Mouse (Mus musculus) neural tube, embryonic 11.5 days (tissue): ENCODE measurements around the gene Tmprss11a. TPM values are rescaled to one million over a fixed set of nuclear protein-coding genes. Genes with fewer than 3 reads are reported as not detected.

Experiments used
- ATAC-seq: fragments of 200-750 bp; cut with Nextera tagmentation; 2 replicates; pipeline ENCODE4 v1.8.0; 2017; ENCODE audit warnings: moderate number of reproducible peaks, mild to moderate bottlenecking, moderate TSS enrichment, moderate library complexity; ENCODE audit not compliant: insufficient read depth, low FRiP score, low TSS enrichment
- DNase-seq: peaks from one replicate; pipeline ENCODE4 v3.0.0-alpha.2; 2015; ENCODE audit warnings: low spot score
- H3K27ac ChIP-seq: fragments of 300-500 bp; sonication (generic); 2 replicates; pipeline ENCODE4 v1.5.1; 2014; ENCODE audit warnings: low read depth, mild to moderate bottlenecking, low read length
- H3K27me3 ChIP-seq: fragments of 300-500 bp; sonication (generic); 2 replicates; pipeline ENCODE4 v1.6.1; 2014; ENCODE audit warnings: mild to moderate bottlenecking, low read length, mixed read lengths; ENCODE audit not compliant: control insufficient read depth, insufficient read depth
- H3K36me3 ChIP-seq: fragments of 300-500 bp; sonication (generic); 2 replicates; pipeline ENCODE4 v1.6.1; 2014; ENCODE audit warnings: mild to moderate bottlenecking, low read length, moderate library complexity, mixed read lengths; ENCODE audit not compliant: control insufficient read depth, insufficient read depth
- H3K4me1 ChIP-seq: fragments of 300-500 bp; sonication (generic); 2 replicates; pipeline ENCODE4 v1.6.1; 2014; ENCODE audit warnings: low read length, mixed read lengths; ENCODE audit not compliant: control insufficient read depth, insufficient read depth
- H3K4me2 ChIP-seq: fragments of 300-500 bp; sonication (generic); 2 replicates; pipeline ENCODE4 v1.6.1; 2014; ENCODE audit warnings: low read depth, mild to moderate bottlenecking, moderate library complexity
- H3K4me3 ChIP-seq: fragments of 300-500 bp; sonication (generic); 2 replicates; pipeline ENCODE4 v1.5.1; 2014; ENCODE audit warnings: low read depth, low read length
- H3K9ac ChIP-seq: fragments of 300-500 bp; sonication (generic); 2 replicates; pipeline ENCODE4 v1.6.1; 2014; ENCODE audit warnings: mild to moderate bottlenecking, low read length
- H3K9me3 ChIP-seq: fragments of 300-500 bp; sonication (generic); 2 replicates; pipeline ENCODE4 v1.6.1; 2016; ENCODE audit warnings: low read length; ENCODE audit not compliant: control insufficient read depth
- WGBS: fragments of 180-500 bp; shearing (Covaris S2); extraction: QIAGEN DNeasy Blood & Tissue Kit; methylation state at CpG from one replicate; pipeline ENCODE4 v1.1.7; 2014; 5-methylcytosine and 5-hydroxymethylcytosine counted together
- polyA plus RNA-seq: library from polyadenylated mRNA; unstranded; fragments of >200 nt; fragmentation: Nextera tagmentation; extraction: Ambion mirVana; gene quantifications from 2 replicates; pipeline ENCODE4 v1.2.1, GENCODE M21; 2014

Tmprss11a gene
- polyA plus RNA-seq: not detected in 2 replicates

GRCm38 (mm10) chr5:86468890-86469289, at the start of gene Tmprss11a:
TSS of gene Tmprss11a (minus strand) at chr5:86468990.
- Histone ChIP-seq H3K4me1 (no peaks in the 10 kb centered on the region), H3K36me3 (no peaks in the 10 kb centered on the region), H3K9me3 (no peaks in the 10 kb centered on the region), H3K9ac (no peak within 1 kb of the TSS), H3K27me3 (no peaks in the 10 kb centered on the region), H3K4me2 (no peak within 1 kb of the TSS), H3K4me3 (no peak within 1 kb of the TSS), H3K27ac (no peak within 1 kb of the TSS)
- WGBS: 81% methylated on average over 4 of the region's 4 CpGs
- DNase-seq (no peak), ATAC-seq (no peak)

- H3K9me3 ChIP-seq: no peaks in the 10 kb centered on the region
- no peak for DNase-seq
- H3K4me2 ChIP-seq: no peak within 1 kb of the TSS
- 81% methylated on average over 9 of the region's 9 CpGs for WGBS
- ATAC-seq: no peak
- H3K27ac ChIP-seq: no peak within 1 kb of the TSS
- no peaks in the 10 kb centered on the region for H3K4me1 ChIP-seq
- no peaks in the 10 kb centered on the region for H3K36me3 ChIP-seq
- no peaks in the 10 kb centered on the region for H3K27me3 ChIP-seq
- no peak within 1 kb of the TSS for H3K4me3 ChIP-seq
- H3K9ac ChIP-seq: no peak within 1 kb of the TSS
Observed at GRCm38 (mm10) chr5:86518500-86518899, 49.7 kb upstream of the Tmprss11a start, which contains the start of gene Tmprss11g. TSS of gene Tmprss11g (minus strand) at chr5:86518600.

GRCm38 (mm10) chr5:86511538-86511937, 42.7 kb upstream of the Tmprss11a start:
- ATAC-seq (no peak), DNase-seq (no peak)
- Histone ChIP-seq H3K27ac (no peak overlapping the region), H3K4me1 (no peaks in the 10 kb centered on the region), H3K9ac (no peak overlapping the region), H3K36me3 (no peaks in the 10 kb centered on the region), H3K4me2 (no peak overlapping the region), H3K4me3 (no peak overlapping the region), H3K27me3 (no peaks in the 10 kb centered on the region), H3K9me3 (no peaks in the 10 kb centered on the region)
- 63% methylated on average over 5 of the region's 5 CpGs for WGBS

- DNase-seq: no peak
- Histone ChIP-seq H3K27ac (no peak overlapping the region), H3K9ac (no peak overlapping the region), H3K9me3 (no peaks in the 10 kb centered on the region), H3K4me1 (no peaks in the 10 kb centered on the region), H3K36me3 (no peaks in the 10 kb centered on the region), H3K4me3 (no peak overlapping the region), H3K4me2 (no peak overlapping the region), H3K27me3 (no peaks in the 10 kb centered on the region)
- WGBS: 93% methylated on average over 1 of the region's 1 CpGs
- ATAC-seq: no peak
Observed at GRCm38 (mm10) chr5:86493453-86493852, 24.7 kb upstream of the Tmprss11a start.

GRCm38 (mm10) chr5:86482562-86482961, 13.8 kb upstream of the Tmprss11a start:
- Histone ChIP-seq H3K9me3 (no peaks in the 10 kb centered on the region), H3K4me2 (no peak overlapping the region), H3K4me1 (no peaks in the 10 kb centered on the region), H3K4me3 (no peak overlapping the region), H3K27ac (no peak overlapping the region), H3K36me3 (no peaks in the 10 kb centered on the region), H3K27me3 (no peaks in the 10 kb centered on the region), H3K9ac (no peak overlapping the region)
- 76% methylated on average over 2 of the region's 2 CpGs for WGBS
- DNase-seq (no peak), ATAC-seq (no peak)

GRCm38 (mm10) chr5:86482031-86482430, 13.2 kb upstream of the Tmprss11a start:
- Histone ChIP-seq H3K36me3 (no peaks in the 10 kb centered on the region), H3K4me2 (no peak overlapping the region), H3K9me3 (no peaks in the 10 kb centered on the region), H3K9ac (no peak overlapping the region), H3K27ac (no peak overlapping the region), H3K4me3 (no peak overlapping the region), H3K27me3 (no peaks in the 10 kb centered on the region), H3K4me1 (no peaks in the 10 kb centered on the region)
- no peak for DNase-seq
- 90% methylated on average over 1 of the region's 1 CpGs for WGBS
- ATAC-seq: no peak

GRCm38 (mm10) chr5:86473859-86474258, 5.1 kb upstream of the Tmprss11a start:
- no peaks in the 10 kb centered on the region for H3K9me3 ChIP-seq
- DNase-seq (no peak), ATAC-seq (no peak)
- 86% methylated on average over 9 of the region's 9 CpGs for WGBS
- H3K27me3 ChIP-seq: no peaks in the 10 kb centered on the region
- no peak overlapping the region for H3K4me3 ChIP-seq
- no peak overlapping the region for H3K27ac ChIP-seq
- no peak overlapping the region for H3K4me2 ChIP-seq
- H3K4me1 ChIP-seq: no peaks in the 10 kb centered on the region
- no peak overlapping the region for H3K9ac ChIP-seq
- no peaks in the 10 kb centered on the region for H3K36me3 ChIP-seq

- H3K27ac ChIP-seq: no peak overlapping the region
- no peaks in the 10 kb centered on the region for H3K4me1 ChIP-seq
- WGBS: 65% methylated on average over 2 of the region's 2 CpGs
- H3K27me3 ChIP-seq: no peaks in the 10 kb centered on the region
- H3K4me2 ChIP-seq: no peak overlapping the region
- ATAC-seq (no peak), DNase-seq (no peak)
- H3K36me3 ChIP-seq: no peaks in the 10 kb centered on the region
- no peak overlapping the region for H3K4me3 ChIP-seq
- H3K9ac ChIP-seq: no peak overlapping the region
- no peaks in the 10 kb centered on the region for H3K9me3 ChIP-seq
Observed at GRCm38 (mm10) chr5:86439306-86439705, 29.5 kb downstream of the Tmprss11a start.

GRCm38 (mm10) chr5:86438548-86438947, 30.2 kb downstream of the Tmprss11a start:
- Histone ChIP-seq H3K4me1 (no peaks in the 10 kb centered on the region), H3K4me3 (no peak overlapping the region), H3K27me3 (no peaks in the 10 kb centered on the region), H3K36me3 (no peaks in the 10 kb centered on the region), H3K9me3 (no peaks in the 10 kb centered on the region), H3K27ac (no peak overlapping the region), H3K4me2 (no peak overlapping the region), H3K9ac (no peak overlapping the region)
- DNase-seq (no peak), ATAC-seq (no peak)
